Mouse (Mus musculus): ENCODE data around the gene Batf3. TPM values are rescaled to one million over a fixed set of nuclear protein-coding genes. Genes with fewer than 3 reads are reported as not detected.
"Not testable (repeated sequence)": the region's sequence is repeated elsewhere in the genome, so short reads cannot be mapped to it uniquely, and the experiment has no call there.

Batf3 gene
- polyA plus RNA-seq, 1 experiment from 2014 or later: 16.7 TPM

DNA sequence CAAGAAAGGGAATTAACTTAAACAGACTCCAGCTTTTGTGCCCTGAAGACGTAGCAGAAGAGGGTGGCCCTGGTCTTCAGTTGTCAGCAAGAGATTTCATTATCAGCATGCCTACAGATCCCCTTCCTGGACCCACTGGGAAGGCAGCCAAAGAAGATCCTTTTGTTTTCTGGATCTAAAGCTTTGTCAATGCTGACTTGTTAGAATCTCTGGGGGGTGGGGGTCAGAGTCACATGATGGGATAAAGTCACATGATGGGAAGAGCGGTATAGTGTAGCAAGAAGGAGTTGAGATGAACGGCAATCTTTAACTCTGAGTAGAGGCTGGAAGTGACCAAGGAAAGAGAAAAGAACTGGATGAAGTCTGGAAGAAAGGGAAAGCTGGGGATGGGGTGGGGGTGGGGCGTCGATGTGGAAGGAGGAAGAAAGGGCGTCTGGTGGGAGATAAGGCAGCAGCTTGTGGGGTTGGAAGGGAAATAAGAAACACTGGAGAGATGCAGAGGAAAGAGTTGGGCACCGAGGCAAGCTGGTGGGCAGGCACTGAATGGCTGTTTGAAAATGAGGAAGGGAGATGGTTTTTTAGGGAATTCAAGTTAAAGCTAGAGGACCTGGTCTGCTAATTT lies 41.3 kb downstream of the Batf3 start:
- H3K9me3 ChIP-seq: no peaks in the 10 kb centered on the region
- no peaks in the 10 kb centered on the region for H3K4me1 ChIP-seq
- ATAC-seq (ENCODE audit: low FRiP score, low read depth): no peak
- no peaks in the 10 kb centered on the region for H3K27me3 ChIP-seq
- 73% methylated on average over 7 of the region's 7 CpGs for WGBS
- no peak overlapping the region for H3K27ac ChIP-seq
- no peaks in the 10 kb centered on the region for H3K36me3 ChIP-seq
- H3K9ac ChIP-seq: no peak overlapping the region
- no peak overlapping the region for H3K4me2 ChIP-seq (replicated peaks)
- H3K4me3 ChIP-seq: no peak overlapping the region

- ATAC-seq (ENCODE audit: low FRiP score, low read depth): no peak
- no peaks in the 10 kb centered on the region for H3K27me3 ChIP-seq
- no peaks in the 10 kb centered on the region for H3K4me1 ChIP-seq
- H3K4me3 ChIP-seq: no peak overlapping the region
- no peaks in the 10 kb centered on the region for H3K36me3 ChIP-seq
- H3K9ac ChIP-seq: no peak overlapping the region
- H3K9me3 ChIP-seq: no peaks in the 10 kb centered on the region
- H3K4me2 ChIP-seq (replicated peaks): no peak overlapping the region
- 81% methylated on average over 8 of the region's 8 CpGs for WGBS
- H3K27ac ChIP-seq: no peak overlapping the region
Observed at GRCm38 (mm10) chr1:191140983-191141382, 43.3 kb downstream of the Batf3 start.

DNA sequence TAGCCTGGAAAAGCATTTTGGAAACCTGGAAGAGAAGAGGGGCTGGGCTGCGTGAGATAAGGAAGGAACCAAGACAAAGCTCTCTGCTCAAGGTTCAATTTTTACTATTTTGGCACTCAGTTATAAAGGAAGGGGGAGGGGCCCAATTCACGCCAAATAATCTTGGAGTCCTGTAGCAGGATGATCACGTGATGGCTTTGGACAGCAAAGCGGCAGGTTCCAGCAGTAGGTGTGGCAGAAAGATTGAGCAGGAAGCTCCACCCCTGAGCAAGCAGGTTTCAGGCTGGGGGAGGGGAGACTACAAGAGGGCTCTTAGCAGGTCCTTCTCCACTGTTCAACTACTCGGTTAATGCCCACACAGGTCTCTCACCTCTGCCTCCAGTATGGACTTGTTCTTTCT lies 51.8 kb downstream of the Batf3 start:
- 86% methylated on average over 5 of the region's 5 CpGs for WGBS
- not testable (repeated sequence) for H3K4me1 ChIP-seq; H3K4me3 ChIP-seq; H3K27me3 ChIP-seq; H3K36me3 ChIP-seq; H3K9ac ChIP-seq; H3K9me3 ChIP-seq; ATAC-seq (ENCODE audit: low FRiP score, low read depth); H3K27ac ChIP-seq; H3K4me2 ChIP-seq (replicated peaks)

DNA sequence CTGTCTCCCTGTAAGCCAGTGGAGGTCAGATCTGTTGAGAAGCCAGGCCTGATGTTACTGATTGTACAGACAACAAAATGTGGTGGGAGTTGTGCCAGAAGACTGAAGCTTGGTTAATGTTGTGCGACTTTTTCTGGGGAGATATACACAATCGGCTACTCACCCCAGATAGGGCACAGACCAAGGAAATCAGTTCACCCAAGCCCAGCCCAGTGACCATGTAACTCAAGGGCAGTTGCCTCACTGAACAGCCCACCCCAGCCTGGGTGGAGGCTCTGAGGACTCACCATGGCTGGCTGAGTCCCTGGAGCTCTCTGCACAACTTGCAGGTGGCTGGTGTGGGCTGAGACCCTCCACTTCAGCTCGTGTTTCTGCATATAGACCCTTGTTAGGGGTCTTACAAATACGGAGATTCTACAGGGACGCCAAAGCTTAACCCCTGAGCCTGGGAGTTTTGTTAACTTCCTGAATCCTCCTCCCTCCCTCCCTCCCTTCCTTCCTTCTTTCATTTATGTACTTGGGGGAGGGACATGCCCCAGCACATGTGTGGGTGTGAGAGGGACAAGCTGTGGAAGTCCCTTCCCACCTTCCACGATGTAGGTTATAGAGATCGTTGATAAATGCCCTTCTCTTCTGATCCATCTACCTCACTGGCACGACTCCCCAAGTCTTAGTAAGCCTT lies 53.4 kb downstream of the Batf3 start:
- 76% methylated on average over 8 of the region's 8 CpGs for WGBS
- no peaks in the 10 kb centered on the region for H3K27me3 ChIP-seq
- no peak overlapping the region for H3K4me3 ChIP-seq
- 0 out of 2 replicates have a peak, but pooled peaks cover 5% of the 10 kb centered on the region for H3K9me3 ChIP-seq
- no peak overlapping the region for H3K27ac ChIP-seq
- H3K9ac ChIP-seq: no peak overlapping the region
- no peaks in the 10 kb centered on the region for H3K36me3 ChIP-seq
- no peak overlapping the region for H3K4me2 ChIP-seq (replicated peaks)
- peaks cover 7% of the 10 kb centered on the region; the same call in 1 of the 2 replicates for H3K4me1 ChIP-seq
- ATAC-seq (ENCODE audit: low FRiP score, low read depth): no peak

GRCm38 (mm10) chr1:191153052-191153451 lies 55.4 kb downstream of the Batf3 start:
- 17% methylated on average over 4 of the region's 4 CpGs for WGBS
- Histone ChIP-seq H3K4me3 (no peak overlapping the region), H3K27me3 (no peaks in the 10 kb centered on the region), H3K27ac (no peak overlapping the region), H3K4me2 (replicated peaks) (no peak overlapping the region), H3K36me3 (no peaks in the 10 kb centered on the region), H3K4me1 (peaks cover 7% of the 10 kb centered on the region; the same call in 1 of the 2 replicates), H3K9me3 (peaks cover 18% of the 10 kb centered on the region), H3K9ac (no peak overlapping the region)
- no peak for ATAC-seq (ENCODE audit: low FRiP score, low read depth)

- Histone ChIP-seq H3K9ac (no peak overlapping the region), H3K27ac (no peak overlapping the region), H3K4me2 (replicated peaks) (no peak overlapping the region), H3K27me3 (no peaks in the 10 kb centered on the region), H3K4me1 (peaks cover 7% of the 10 kb centered on the region; the same call in 1 of the 2 replicates), H3K9me3 (peaks cover 18% of the 10 kb centered on the region), H3K4me3 (no peak overlapping the region), H3K36me3 (no peaks in the 10 kb centered on the region)
- no peak for ATAC-seq (ENCODE audit: low FRiP score, low read depth)
- 30% methylated on average over 3 of the region's 3 CpGs for WGBS
Observed at GRCm38 (mm10) chr1:191154314-191154713, 56.7 kb downstream of the Batf3 start.

Other genes starting within 250 kb of the Batf3 start
- gene Rps6kc1, start 186.1 kb upstream of the Batf3 start, polyA plus RNA-seq (2015; fragmentation: Nextera tagmentation; extraction: Ambion mirVana): 17.2 and 17.3 TPM in 2 replicates
- gene Angel2, start 172.7 kb upstream of the Batf3 start, polyA plus RNA-seq (2015; fragmentation: Nextera tagmentation; extraction: Ambion mirVana): 55.1 and 55.3 TPM in 2 replicates
- gene Vash2, start 118.6 kb upstream of the Batf3 start, polyA plus RNA-seq (2015; fragmentation: Nextera tagmentation; extraction: Ambion mirVana): 64.4 and 72.7 TPM in 2 replicates
- gene Flvcr1, start 71.7 kb upstream of the Batf3 start, polyA plus RNA-seq (2015; fragmentation: Nextera tagmentation; extraction: Ambion mirVana): 5.2 and 5.8 TPM in 2 replicates
- gene Spata45, start 61.2 kb upstream of the Batf3 start, polyA plus RNA-seq (2015; fragmentation: Nextera tagmentation; extraction: Ambion mirVana): not detected in 2 replicates
- gene Tatdn3, start 34.9 kb upstream of the Batf3 start, polyA plus RNA-seq (2015; fragmentation: Nextera tagmentation; extraction: Ambion mirVana): 15.0 and 15.3 TPM in 2 replicates
- gene Nsl1, start 34.8 kb upstream of the Batf3 start, polyA plus RNA-seq (2015; fragmentation: Nextera tagmentation; extraction: Ambion mirVana): 22.8 and 24.2 TPM in 2 replicates
- not detected in 2 replicates for gene Fam71a, start 67.0 kb downstream of the Batf3 start, polyA plus RNA-seq (2015; fragmentation: Nextera tagmentation; extraction: Ambion mirVana)
- gene Atf3, start 120.2 kb downstream of the Batf3 start, polyA plus RNA-seq (2015; fragmentation: Nextera tagmentation; extraction: Ambion mirVana): 4.2 and 4.3 TPM in 2 replicates
- 96.0 and 97.8 TPM in 2 replicates for gene Nenf, start 220.3 kb downstream of the Batf3 start, polyA plus RNA-seq (2015; fragmentation: Nextera tagmentation; extraction: Ambion mirVana)
- 20.7 and 21.5 TPM in 2 replicates for gene Tmem206, start 228.1 kb downstream of the Batf3 start, polyA plus RNA-seq (2015; fragmentation: Nextera tagmentation; extraction: Ambion mirVana)

All from limb, embryonic 13.5 days (tissue).